Mouse (Mus musculus) midbrain, embryonic 11.5 days (tissue): Measurements from ENCODE around the gene Abcc9. TPM values are rescaled to one million over a fixed set of nuclear protein-coding genes. Genes with fewer than 3 reads are reported as not detected.
A peak's percentile ranks its signal among the peaks of the same experiment; 100 is the strongest.

Experiments
- ATAC-seq: fragments of 200-750 bp; cut with Nextera tagmentation; 2 replicates; pipeline ENCODE4 v1.8.0; 2017; ENCODE audit warnings: moderate TSS enrichment, moderate library complexity; ENCODE audit not compliant: low FRiP score
- DNase-seq: peaks from one replicate; pipeline ENCODE4 v3.0.0; 2015; ENCODE audit warnings: low spot score; ENCODE audit errors: missing footprints
- H3K27ac ChIP-seq: fragments of 300-500 bp; sonication (generic); 2 replicates; pipeline ENCODE4 v1.5.1; 2014; ENCODE audit warnings: low read depth, low read length
- H3K27me3 ChIP-seq: fragments of 300-500 bp; sonication (generic); 2 replicates; pipeline ENCODE4 v1.6.1; 2014; ENCODE audit warnings: mild to moderate bottlenecking, low read length, moderate library complexity, mixed read lengths; ENCODE audit not compliant: control insufficient read depth, insufficient read depth
- H3K36me3 ChIP-seq: fragments of 300-500 bp; sonication (generic); 2 replicates; pipeline ENCODE4 v1.6.1; 2014; ENCODE audit warnings: mild to moderate bottlenecking, low read length, moderate library complexity, mixed read lengths; ENCODE audit not compliant: control insufficient read depth, insufficient read depth
- H3K4me1 ChIP-seq: fragments of 300-500 bp; sonication (generic); 2 replicates; pipeline ENCODE4 v1.6.1; 2014; ENCODE audit warnings: low read length; ENCODE audit not compliant: control insufficient read depth, insufficient read depth
- H3K4me2 ChIP-seq: fragments of 300-500 bp; sonication (generic); 2 replicates; pipeline ENCODE4 v1.6.1; 2014; ENCODE audit warnings: mild to moderate bottlenecking, moderate library complexity
- H3K4me3 ChIP-seq: fragments of 300-500 bp; sonication (generic); 2 replicates; pipeline ENCODE4 v1.5.1; 2014; ENCODE audit warnings: low read depth, low read length
- H3K9ac ChIP-seq: fragments of 300-500 bp; sonication (generic); 2 replicates; pipeline ENCODE4 v1.6.1; 2014; ENCODE audit warnings: low read length
- H3K9me3 ChIP-seq: fragments of 300-500 bp; sonication (generic); 2 replicates; pipeline ENCODE4 v1.6.1; 2016; ENCODE audit warnings: low read length; ENCODE audit not compliant: control insufficient read depth
- WGBS: fragments of 180-500 bp; shearing (Covaris S2); extraction: QIAGEN DNeasy Blood & Tissue Kit; methylation state at CpG from one replicate; pipeline ENCODE4 v1.1.7; 2014; 5-methylcytosine and 5-hydroxymethylcytosine counted together
- polyA plus RNA-seq: library from polyadenylated mRNA; unstranded; fragments of >200 nt; fragmentation: Nextera tagmentation; extraction: Ambion mirVana; gene quantifications from 2 replicates; pipeline ENCODE4 v1.2.1, GENCODE M21; 2014

Gene Abcc9
- polyA plus RNA-seq, 1 experiment from 2014 or later: 2.4 TPM

GRCm38 (mm10) chr6:142652175-142652574, 49.9 kb downstream of the Abcc9 start:
- ATAC-seq (no peak), DNase-seq (no peak)
- H3K4me3 ChIP-seq: no peak overlapping the region
- WGBS: 75% methylated on average over 1 of the region's 1 CpGs
- H3K4me2 ChIP-seq: no peak overlapping the region
- no peaks in the 10 kb centered on the region for H3K9me3 ChIP-seq
- no peaks in the 10 kb centered on the region for H3K36me3 ChIP-seq
- H3K9ac ChIP-seq: no peak overlapping the region
- H3K27ac ChIP-seq: no peak overlapping the region
- no peaks in the 10 kb centered on the region for H3K4me1 ChIP-seq
- H3K27me3 ChIP-seq: no peaks in the 10 kb centered on the region

DNA sequence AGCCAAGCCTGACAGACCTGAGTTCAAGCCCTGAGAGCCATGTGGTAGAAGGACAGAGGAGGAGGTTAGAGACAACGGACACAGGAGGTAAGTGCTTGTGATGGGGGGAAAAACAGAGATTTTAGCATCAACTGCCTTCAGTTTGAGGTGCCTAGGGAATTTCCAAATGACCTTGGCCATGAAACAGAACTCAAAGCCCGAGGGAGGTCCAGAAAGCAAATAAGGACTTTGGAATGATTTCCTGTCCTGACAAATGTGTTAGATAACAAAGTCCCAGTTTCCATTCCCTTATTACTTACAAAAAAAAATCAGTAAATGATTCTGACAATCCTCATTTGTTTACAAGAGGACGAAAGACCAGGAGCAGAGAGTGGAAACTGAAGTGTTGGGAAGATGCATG, 52.8 kb downstream of the Abcc9 start:
- no peaks in the 10 kb centered on the region for H3K4me1 ChIP-seq
- no peak overlapping the region for H3K9ac ChIP-seq
- DNase-seq (no peak), ATAC-seq (no peak)
- no peaks in the 10 kb centered on the region for H3K9me3 ChIP-seq
- 82% methylated on average over 3 of the region's 3 CpGs for WGBS
- no peaks in the 10 kb centered on the region for H3K36me3 ChIP-seq
- no peaks in the 10 kb centered on the region for H3K27me3 ChIP-seq
- H3K27ac ChIP-seq: no peak overlapping the region
- H3K4me2 ChIP-seq: no peak overlapping the region
- no peak overlapping the region for H3K4me3 ChIP-seq

DNA sequence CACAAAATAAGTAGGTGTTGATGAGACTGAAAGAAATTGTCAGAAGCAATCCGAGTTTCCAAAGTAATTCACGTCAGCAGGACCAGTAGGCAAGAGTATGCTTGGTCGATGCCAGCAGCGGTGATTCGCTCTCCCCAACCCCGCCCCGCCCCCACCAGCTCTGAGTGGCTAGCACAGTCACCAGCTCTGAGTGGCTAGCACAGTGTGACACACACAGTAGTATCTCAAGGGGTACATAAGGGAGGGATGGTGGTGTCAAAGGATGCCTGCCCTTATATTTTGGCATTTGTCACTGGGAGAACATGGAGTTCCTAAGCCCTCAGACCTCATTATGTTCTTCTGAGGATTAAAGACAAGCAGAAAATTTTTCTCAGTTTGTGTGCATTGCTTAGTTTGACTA, 56.6 kb downstream of the Abcc9 start:
- 79% methylated on average over 7 of the region's 7 CpGs for WGBS
- H3K4me3 ChIP-seq: no peak overlapping the region
- no peak for ATAC-seq

GRCm38 (mm10) chr6:142639301-142639700, 62.8 kb downstream of the Abcc9 start:
- no peaks in the 10 kb centered on the region for H3K36me3 ChIP-seq
- DNase-seq: peak; percentile 79
- H3K4me2 ChIP-seq: no peak overlapping the region
- no peaks in the 10 kb centered on the region for H3K9me3 ChIP-seq
- no peak overlapping the region for H3K27ac ChIP-seq
- H3K4me1 ChIP-seq: no peaks in the 10 kb centered on the region
- 89% methylated on average over 10 of the region's 10 CpGs for WGBS
- no peak for ATAC-seq
- no peak overlapping the region for H3K4me3 ChIP-seq
- H3K27me3 ChIP-seq: no peaks in the 10 kb centered on the region
- no peak overlapping the region for H3K9ac ChIP-seq

More for the DNA sequence above, 56.6 kb downstream of the Abcc9 start:
- DNase-seq: no peak
- Histone ChIP-seq H3K9me3 (no peaks in the 10 kb centered on the region), H3K4me1 (no peaks in the 10 kb centered on the region), H3K9ac (no peak overlapping the region), H3K27ac (no peak overlapping the region), H3K4me2 (no peak overlapping the region), H3K36me3 (no peaks in the 10 kb centered on the region), H3K27me3 (no peaks in the 10 kb centered on the region)

DNA sequence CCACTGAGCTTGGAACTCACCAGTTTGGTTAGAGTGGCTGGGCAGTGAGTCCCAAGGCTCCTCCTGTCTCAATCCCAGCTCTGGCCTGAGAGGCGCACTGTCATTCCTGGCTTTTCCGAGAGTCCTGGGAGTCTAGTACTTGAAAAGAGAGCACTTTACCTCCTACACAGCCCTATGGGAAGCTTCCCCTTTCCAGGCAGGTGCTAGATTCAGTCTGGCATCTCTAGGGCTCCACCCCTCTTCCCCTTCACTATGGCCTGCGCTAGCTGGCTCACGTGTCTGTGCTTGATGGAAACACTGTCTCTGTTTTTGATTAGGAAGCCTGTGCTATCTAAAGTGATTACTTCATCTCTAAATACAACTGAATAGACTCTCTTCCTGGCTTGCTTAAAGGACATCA, 66.5 kb downstream of the Abcc9 start:
- Histone ChIP-seq H3K9ac (no peak overlapping the region), H3K4me3 (no peak overlapping the region), H3K4me1 (no peaks in the 10 kb centered on the region), H3K27ac (no peak overlapping the region), H3K27me3 (no peaks in the 10 kb centered on the region), H3K36me3 (no peaks in the 10 kb centered on the region), H3K4me2 (no peak overlapping the region), H3K9me3 (no peaks in the 10 kb centered on the region)
- no peak for ATAC-seq
- no peak for DNase-seq
- WGBS: 73% methylated on average over 4 of the region's 4 CpGs

- ATAC-seq: 0 out of 2 replicates have a peak, but pooled peaks have one; percentile 57
- no peak overlapping the region for H3K4me3 ChIP-seq
- H3K27me3 ChIP-seq: no peaks in the 10 kb centered on the region
- no peaks in the 10 kb centered on the region for H3K9me3 ChIP-seq
- no peaks in the 10 kb centered on the region for H3K36me3 ChIP-seq
- no peak overlapping the region for H3K4me2 ChIP-seq
- no peak overlapping the region for H3K9ac ChIP-seq
- no peak for DNase-seq
- no peak overlapping the region for H3K27ac ChIP-seq
- no peaks in the 10 kb centered on the region for H3K4me1 ChIP-seq
Measured at GRCm38 (mm10) chr6:142635185-142635583, 66.9 kb downstream of the Abcc9 start.

DNA sequence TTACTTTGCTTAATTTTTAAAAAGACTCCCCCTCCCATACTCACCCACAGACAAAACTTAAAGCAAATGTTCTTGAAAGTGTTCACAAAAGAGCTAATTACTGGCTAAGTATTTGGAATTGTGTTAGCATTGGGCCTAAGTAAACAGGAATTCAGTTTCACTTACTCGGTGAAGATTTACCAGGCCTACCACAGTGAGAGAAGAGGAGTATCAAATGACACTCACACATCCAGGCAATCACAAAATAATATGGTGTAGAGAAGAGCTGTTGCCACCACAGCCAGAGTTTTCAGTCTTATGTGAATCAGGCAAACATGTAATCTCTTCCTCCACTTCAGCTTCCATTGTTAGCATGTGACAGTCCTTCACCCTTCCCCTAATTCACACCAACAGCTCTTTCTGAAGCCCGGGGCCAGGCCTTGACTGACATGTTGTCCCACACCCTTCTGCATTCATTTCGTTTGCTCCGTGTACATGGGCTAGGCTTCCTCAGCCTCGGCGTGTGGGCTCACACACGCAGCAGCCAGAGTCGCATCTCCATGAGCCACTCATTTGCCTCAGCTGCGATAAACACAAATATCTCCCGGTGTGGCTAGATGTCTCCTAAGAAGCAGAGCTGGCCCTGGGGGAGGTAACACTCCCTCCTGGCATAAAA, 67.5 kb downstream of the Abcc9 start:
- WGBS: 68% methylated on average over 10 of the region's 10 CpGs
- H3K4me3 ChIP-seq: no peak overlapping the region
- no peak overlapping the region for H3K4me2 ChIP-seq
- no peaks in the 10 kb centered on the region for H3K9me3 ChIP-seq
- H3K27me3 ChIP-seq: no peaks in the 10 kb centered on the region
- H3K9ac ChIP-seq: no peak overlapping the region
- no peak overlapping the region for H3K27ac ChIP-seq
- H3K36me3 ChIP-seq: no peaks in the 10 kb centered on the region
- ATAC-seq (no peak), DNase-seq (no peak)
- H3K4me1 ChIP-seq: no peaks in the 10 kb centered on the region

- Histone ChIP-seq H3K4me1 (no peaks in the 10 kb centered on the region), H3K9ac (no peak overlapping the region), H3K9me3 (no peaks in the 10 kb centered on the region), H3K27me3 (no peaks in the 10 kb centered on the region), H3K36me3 (no peaks in the 10 kb centered on the region), H3K27ac (no peak overlapping the region), H3K4me3 (no peak overlapping the region), H3K4me2 (no peak overlapping the region)
- no peak for ATAC-seq
- 86% methylated on average over 6 of the region's 6 CpGs for WGBS
- DNase-seq: no peak
Measured at GRCm38 (mm10) chr6:142623351-142623750, 78.8 kb downstream of the Abcc9 start.

GRCm38 (mm10) chr6:142616659-142617058, 85.5 kb downstream of the Abcc9 start:
- ATAC-seq (no peak), DNase-seq (no peak)
- Histone ChIP-seq H3K27ac (no peak overlapping the region), H3K4me3 (no peak overlapping the region), H3K4me1 (no peaks in the 10 kb centered on the region), H3K4me2 (no peak overlapping the region), H3K9ac (no peak overlapping the region), H3K27me3 (no peaks in the 10 kb centered on the region), H3K36me3 (no peaks in the 10 kb centered on the region), H3K9me3 (no peaks in the 10 kb centered on the region)
- 57% methylated on average over 3 of the region's 3 CpGs for WGBS
